Mouse (Mus musculus) gastrocnemius, adult 8-10 months (tissue): ENCODE data around the gene Alox12e. TPM values are rescaled to one million over a fixed set of nuclear protein-coding genes. Genes with fewer than 3 reads are reported as not detected.
"Not testable (repeated sequence)": the region's sequence is repeated elsewhere in the genome, so short reads cannot be mapped to it uniquely, and the experiment has no call there.

ENCODE experiments used
- DNase-seq, 2 experiments: peaks; one replicate each; pipeline ENCODE4 v3.0.0; 2022; ENCODE audit warnings: low spot score in 2 of 2
- total RNA-seq, 4 experiments: library from RNA; stranded (reverse); gene quantifications; 2 replicates each; pipeline ENCODE4 v1.2.4; 2022

Alox12e gene
- total RNA-seq = under 1 TPM in 1 of 4 experiments, not detected in 3; 0.11 TPM

DNA sequence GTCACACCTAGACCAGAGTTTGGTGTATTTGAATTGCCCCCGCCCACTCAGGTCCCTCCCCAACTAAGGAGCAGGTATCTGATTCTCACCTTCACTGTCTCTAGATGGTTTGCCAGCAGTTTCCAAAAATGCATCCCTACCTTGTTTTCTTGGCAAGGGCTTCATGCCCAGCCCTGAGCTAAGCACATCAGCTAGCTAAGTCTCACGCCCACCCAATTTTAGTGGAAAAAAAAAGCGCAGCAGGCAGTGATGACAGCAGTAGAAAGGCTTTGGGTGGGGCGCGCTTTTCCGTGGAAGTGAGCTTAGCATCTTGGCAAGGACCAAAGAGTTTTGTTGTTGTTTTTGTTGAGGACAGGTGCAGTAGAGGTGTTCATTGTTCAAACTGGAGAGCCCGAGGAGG lies at the start of gene Alox12e:
Gene Alox12e, minus strand, starts transcription at position 101 of the 400 bp plus-strand sequence.
- DNase-seq = no peak

DNA sequence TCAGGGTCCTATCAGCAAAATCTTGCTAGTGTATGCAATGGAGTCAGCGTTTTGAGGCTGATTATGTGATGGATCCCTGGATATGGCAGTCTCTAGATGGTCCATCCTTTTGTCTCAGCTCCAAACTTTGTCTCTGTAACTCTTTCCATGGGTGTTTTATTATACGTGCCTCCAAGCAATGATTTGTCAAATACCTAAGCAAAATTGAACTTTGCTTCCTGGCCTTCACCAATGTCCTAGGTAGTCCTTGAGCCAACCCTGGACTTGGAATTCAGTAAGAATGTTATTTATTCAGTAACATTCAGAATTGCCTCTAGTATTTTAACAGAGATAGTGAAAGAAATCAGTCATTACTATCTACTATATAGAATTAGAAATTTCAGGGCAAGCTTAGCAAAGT lies 46.2 kb upstream of the Alox12e start:
- DNase-seq = not testable (repeated sequence)

DNA sequence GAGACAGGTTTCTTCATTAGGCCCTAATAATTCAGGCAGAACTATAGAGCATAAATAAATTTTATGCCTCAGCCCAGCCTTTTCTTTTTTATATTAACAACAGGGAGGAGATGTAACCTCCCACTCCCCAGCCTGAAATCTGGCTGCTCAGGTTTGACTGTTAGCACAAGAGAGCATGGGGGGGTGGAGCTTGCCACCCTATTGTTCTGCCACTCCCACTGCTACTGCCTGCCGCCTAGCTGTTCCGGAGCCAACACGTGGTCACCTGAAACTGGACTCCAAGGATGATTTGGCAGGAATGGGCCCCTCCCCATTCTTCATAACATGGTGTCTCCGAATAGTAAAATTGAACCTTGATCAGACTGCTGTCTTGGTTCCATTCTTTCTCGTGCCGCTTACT lies 45.3 kb upstream of the Alox12e start:
- not testable (repeated sequence) for DNase-seq

DNA sequence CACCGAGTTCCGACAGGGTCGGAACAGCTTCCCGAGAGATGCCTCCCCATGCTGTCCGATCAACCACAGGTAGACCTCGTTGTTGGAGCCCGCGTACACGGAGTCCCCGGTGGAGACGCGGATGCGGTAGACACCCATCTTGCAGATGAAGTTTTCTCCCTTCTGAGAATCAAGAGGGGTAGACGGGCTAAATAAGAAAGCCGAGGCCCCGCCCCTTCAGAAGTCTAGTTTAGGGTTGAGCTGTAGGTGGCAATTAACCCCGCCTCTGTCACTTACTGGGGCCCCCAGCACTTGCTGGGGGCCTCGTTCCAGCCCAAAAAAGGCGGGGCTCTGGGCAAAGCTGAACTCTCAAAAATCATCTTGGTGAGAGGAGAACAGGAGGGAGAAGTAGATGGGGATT lies 29.4 kb upstream of the Alox12e start, which contains the start of gene Alox15:
Gene Alox15, minus strand, starts transcription at position 164 of the 400 bp plus-strand sequence.
- no peak for DNase-seq

DNA sequence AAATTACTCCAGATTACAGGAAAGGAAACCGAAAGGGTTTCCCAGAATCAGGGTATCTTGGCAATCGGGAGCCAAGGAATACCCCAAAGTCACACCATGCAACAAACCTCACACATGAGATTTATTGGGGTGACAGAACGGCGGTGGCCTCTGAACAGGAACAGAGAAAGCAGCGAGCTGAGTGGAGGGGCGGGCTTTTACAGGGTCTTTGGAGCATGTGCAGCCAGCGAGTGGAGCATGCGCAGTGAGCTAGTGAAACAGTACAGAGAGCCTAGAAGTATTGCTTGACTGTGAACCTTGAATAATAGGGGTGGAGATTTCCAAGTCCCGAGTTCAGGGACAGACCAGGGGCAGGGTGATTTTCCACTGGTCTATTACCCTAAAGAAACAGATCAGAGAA lies 26.2 kb upstream of the Alox12e start:
- no peak for DNase-seq

DNA sequence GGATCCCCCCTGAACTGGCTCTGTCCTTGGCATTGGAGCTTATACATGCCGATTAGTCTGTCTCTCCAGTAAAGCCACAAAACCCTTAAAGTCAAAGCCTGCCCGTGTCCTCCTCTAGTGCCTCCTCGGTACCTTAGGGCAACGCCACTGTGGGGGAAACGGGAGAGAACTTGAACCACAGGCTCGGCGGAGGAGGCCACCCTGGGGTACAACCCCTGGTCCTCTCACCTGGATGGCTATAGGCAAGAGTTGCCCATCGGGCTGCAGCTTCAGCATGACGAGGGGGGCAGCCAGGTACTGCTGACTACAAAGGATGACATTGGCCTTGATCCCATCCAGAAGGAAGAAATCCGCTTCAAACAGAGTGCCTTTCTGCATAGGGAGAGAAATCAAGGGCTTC lies 25.4 kb upstream of the Alox12e start:
- DNase-seq = no peak

DNA sequence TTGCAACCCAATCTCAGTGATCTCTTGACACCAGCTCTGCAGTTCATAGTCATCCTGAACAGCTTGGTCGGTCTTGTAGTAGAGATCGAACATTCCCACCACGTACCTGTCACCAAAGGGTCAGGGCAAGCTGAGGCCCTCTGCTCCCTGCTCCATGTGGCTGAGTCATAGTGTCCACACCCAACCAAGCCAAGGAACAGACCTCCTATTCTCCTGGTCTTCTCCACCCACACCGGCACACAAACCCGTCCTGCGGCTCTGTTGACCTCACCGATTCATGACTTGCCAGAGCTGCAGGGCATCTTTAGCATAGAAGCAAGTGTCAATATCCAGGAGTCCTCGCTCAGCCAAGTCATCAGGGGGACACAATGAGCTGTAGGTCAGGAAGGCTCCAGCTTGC lies 23.1 kb upstream of the Alox12e start:
- DNase-seq = no peak

DNA sequence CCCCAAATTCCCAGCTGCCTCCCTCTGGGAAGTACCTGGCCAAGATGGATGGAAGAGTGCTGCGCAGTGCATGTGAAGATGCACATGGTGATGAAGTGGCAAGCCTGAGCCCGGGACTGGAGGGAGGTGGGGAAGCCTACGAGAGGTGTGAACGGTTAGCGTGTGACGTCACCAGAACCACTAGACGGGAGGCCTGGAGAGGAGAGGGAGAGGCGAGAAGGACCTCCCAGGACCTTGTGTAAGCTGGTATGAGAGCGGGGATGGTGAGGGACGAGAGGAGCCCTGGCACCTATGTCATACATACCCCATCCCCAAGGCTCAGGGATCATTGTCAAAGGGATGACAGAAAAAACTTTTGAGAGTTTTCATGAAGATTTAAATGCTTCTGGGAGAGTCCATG lies 22.6 kb upstream of the Alox12e start:
- no peak for DNase-seq

DNA sequence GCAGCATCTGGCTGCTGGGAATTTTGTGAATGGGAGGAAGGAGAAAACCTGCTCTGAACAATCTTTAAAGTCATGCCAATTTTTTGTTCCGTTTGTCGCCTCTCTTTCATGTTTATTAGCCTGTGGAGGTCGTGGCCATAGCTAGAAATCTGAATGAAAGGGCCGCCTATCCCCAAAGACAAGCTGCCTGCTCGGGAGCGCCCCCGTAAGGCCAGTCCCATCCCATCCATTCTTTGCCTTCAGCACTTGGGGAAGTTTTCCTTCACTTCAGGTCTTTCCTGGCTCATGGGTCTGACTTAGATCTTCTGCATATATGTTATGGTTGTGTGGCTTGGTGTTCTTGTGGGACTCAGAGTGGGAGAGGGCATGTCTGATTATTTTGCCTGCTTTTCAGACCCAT lies 17.1 kb upstream of the Alox12e start:
- no peak for DNase-seq

DNA sequence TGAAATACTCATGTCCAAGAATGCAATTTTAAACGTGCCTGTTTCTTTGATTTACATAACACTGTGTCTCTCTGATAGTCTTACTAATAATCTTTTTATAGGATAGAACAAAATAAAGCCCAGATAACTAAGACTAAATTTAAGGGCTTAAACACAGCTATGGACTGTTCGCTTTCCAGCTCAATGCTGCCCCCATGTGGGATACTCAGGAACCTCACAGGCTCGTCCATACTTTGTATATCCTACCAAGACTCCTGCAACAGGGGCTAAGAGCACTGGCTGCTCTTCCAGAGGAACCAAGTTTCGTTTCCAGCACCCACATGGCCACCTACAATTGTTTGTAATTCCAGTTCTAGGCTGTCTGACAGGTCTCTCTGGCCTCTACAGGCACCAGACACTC lies 12.0 kb upstream of the Alox12e start:
- no peak for DNase-seq

DNA sequence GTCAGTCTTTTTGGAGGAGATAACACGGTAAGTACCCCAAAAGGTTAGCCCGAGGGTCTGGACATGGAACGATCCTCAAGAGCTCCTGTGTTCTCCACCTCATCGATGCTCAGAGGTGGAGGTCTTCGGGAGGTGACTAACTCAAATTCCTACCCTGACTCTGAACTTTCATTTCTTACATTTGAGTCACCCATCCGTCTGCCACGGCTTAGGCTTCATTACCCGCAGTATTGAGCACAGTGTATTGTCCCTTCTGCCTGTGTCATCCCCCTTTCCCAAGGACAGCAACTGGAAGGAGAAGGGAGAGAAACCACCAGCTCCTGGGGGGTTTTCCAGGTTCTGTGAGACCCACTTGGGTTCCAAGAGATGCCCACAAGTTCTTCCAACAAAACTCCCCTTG lies 2.3 kb upstream of the Alox12e start:
- no peak for DNase-seq

DNA sequence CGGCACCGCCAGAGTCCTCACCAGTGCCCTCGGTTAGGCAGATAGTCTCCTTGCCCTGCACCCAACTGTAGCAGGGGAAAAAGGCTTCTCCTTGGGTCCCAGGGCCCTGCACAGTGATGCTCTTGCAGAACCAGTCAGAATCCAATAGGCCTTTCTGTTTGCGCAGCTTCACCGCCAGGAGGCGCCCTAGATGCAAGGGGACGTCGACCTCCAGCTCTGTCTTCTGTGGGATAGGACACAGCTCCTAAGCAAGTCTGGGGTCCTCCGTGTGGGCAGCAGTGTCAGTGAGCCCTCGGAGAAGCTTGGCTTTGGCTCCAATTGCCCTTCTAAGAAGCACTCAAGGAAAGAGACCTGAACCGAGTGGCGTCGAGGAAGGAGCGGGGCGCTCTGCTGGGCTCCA lies 764 bp downstream of the Alox12e start:
- no peak for DNase-seq

DNA sequence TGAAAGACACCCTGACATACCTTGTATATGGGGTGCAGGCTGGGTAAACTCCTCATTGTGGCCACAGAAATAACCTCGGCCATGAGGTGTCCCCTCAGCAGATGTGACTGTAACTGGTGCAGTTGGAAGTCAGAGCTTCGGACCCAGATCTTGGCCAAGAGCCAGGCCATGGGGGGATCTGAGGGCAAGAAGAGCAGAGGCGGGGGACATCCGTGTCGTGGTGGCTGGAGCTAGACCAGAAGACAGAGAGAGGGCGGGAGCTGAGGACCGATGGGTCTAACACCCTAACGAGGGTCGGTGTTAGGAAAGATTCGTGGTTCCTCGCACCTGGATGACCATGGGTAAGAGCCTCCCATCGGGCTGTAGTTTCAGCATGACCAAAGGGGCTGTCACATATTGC lies 2.8 kb downstream of the Alox12e start:
- no peak for DNase-seq

DNA sequence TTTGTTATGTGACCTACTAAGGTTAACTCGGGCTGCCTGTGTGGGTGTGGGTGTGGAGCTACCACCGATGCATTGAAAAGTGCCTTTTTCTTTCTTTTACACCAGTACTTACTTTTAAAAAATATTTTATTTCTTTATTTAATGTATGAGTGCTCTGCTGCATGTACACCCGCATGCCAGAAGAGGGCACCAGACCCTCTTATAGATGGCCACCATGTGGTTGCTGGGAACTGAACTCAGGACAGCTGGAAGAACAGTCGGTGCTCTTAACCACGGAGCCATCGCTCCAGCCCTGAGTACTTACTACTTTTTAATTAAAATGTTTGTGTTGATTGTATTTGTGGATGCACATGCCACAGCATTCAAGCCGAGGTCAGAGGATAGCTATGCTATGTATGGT lies 8.6 kb downstream of the Alox12e start:
- DNase-seq = no peak

DNA sequence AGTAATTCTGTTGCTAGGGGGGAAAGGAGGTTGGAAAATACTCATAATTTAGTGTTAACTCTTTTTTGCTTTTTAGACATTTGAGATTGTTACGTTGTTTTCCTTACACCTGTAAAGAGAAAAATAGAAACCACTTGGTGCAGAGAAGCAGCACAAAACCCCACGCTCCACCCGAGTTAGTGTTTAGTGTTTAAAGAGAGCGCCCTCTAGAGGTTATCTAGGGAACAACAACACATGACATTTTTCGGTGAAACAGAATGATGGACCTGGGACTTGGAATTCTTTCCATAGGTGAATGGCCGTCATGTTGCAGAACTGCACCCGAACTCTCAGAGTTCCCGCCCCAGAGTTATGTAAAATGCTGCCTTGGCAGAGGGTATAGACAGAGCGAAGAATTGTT lies 13.1 kb downstream of the Alox12e start:
- no peak for DNase-seq

DNA sequence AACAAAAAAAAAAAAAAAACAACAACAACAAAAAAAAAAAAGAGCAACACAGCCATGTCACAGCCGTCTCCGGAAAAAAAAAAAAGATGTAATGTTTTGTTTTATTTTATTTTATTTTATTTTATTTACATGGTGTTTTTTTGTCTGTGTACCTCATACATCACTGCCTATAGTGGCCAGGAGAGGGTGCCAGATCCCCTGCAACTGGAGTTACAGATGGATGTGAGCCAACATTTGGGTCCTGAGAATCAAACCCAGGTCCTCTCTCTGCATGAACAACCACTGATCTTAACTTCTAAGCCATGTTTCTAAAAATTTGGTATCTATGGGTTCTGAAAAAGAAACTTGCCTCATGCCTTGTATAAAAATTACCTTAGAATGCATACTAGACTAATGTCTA lies 14.1 kb downstream of the Alox12e start:
- DNase-seq = no peak

DNA sequence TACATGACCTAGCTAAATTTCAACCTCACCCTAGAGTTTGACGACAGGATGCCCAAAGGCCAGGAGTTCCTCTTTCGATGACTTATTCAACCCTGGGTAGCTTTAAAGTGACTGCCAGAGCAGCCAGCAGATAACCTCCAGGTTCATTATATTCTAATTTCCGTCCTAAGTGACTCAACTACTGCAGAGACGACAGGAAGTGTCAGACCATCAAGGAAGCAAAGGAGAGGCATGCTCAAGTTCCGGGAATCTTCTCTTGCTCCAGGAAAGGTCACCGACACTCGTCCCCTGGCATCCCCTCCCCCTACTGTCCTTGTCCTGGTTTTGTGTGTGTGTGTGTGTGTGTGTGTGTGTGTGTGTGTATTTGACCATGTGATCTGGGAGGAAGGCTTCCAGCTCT lies 16.3 kb downstream of the Alox12e start:
- no peak for DNase-seq

DNA sequence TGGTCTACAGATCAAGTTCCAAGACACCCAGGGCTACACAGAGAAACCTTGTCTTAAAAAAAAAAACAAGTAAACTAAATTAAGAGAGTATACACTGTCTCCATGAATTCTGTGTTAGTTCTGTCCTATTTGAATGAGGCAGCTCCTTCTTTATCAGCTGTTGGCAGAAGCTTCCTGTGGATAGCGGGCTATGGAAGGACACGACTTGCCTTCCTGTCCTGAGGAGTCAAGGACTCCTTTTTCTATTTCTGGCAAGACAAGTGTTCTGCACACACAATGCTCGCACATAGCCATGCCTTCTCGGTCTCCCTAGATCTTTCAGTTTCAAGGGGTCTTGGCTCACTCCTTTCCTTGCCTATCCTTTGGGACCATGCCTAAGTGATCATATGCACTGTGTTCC lies 20.1 kb downstream of the Alox12e start:
- no peak for DNase-seq

DNA sequence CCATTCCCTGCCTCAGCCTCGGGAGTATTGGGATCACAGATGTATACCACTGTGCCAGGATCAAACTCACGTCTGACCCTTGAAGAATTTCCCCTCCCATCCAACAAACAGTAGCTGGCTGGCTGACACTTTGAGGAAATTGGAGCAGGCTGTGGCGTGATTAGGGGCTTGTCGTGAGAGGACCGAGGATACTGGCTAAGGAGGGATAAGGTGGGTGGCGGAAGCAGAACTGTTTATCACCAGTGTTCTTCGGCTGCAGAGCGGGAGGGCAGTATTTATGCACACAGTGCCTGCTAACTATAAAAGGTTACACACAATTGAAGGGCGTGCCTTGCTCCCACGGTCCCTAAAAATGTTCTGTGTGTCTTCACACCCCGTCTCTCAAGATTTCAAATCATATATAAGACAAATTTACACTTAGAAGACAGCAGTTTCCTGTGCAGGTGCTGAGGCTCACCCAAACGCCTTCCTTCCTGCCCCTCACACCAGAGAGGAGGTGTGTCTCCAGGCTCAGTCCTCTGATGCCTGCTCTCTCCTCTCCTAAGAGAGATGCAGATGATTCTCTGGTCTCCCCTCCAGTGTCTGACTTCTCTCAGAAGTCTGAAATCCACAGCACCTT lies 24.5 kb downstream of the Alox12e start:
- DNase-seq = no peak

DNA sequence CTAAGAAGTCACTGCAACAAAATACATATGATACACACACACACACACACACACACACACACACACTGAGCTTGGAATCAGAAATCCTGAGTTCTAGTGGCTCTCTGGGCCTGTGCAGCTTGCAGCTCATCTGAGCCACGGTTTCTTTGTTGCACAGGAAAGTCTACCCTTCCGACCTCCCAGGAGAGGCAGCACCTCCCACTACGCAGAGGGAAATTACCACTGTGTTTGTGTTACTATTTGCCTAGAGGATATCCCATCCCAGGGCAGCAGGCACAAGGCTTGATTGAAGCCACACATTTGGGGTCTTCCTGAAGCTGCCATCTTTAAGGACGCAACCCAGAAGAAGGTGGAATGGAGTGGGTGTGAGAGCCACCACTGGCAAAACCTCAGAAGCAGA lies 25.0 kb downstream of the Alox12e start:
- no peak for DNase-seq

DNA sequence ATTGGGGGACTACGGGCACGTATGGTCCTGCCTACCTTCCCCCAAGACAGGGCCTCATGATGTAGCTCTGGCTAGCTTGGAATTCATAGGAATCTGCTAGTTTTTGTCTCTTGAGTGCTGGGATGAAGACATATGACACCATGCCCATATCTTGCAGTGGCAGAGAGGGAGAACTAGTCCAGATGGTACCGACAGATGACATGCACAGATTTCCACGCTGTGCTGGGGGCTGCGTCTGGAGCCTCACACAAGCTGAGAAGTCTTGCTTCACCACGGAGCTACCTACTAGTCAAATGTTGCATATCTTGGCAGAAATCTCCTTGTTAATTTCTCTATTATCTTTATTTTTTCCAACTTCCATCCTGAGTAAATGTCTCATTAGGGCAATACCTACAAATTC lies 28.5 kb downstream of the Alox12e start:
- DNase-seq = no peak

DNA sequence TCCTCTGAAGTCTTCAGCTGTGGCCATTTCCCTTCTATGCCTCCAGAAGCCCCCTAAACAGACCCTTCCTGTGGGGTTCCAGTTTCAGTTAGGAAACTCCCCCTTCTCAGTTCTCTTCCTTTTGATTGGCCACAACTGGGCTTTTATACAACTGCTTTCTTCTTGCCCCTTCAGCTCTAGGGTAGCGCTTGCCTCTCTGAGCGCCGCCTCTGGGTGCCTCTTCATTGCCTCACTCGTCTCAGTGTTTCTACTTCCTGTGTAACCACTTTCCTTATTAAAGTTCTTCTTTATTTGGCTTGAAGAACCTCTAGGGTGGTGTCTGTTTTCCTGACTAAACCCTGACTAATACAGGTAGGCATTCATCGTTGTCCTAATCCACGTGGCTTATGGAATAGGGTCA lies 31.2 kb downstream of the Alox12e start:
- DNase-seq = no peak

DNA sequence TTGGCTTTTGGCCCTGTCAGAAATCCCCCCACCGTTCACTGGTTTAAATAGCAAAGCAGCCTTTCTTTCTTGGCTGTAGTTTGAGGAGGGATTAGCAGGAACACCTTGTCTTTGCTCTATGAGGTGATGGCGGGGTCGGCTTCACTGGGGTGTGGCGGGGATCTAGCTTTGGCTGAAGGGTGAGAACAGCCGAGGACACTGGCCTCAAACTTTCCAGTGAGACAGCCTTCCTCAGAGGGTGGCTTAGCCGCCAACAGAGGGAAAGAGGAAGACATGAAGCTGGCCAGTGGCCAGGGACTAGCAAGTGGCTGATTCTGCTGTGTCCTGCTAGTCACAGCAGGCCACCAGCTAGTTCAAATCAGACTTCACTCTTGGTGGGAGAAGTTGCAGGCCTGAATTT lies 33.2 kb downstream of the Alox12e start:
- peak; percentile 17 to 18 for DNase-seq

DNA sequence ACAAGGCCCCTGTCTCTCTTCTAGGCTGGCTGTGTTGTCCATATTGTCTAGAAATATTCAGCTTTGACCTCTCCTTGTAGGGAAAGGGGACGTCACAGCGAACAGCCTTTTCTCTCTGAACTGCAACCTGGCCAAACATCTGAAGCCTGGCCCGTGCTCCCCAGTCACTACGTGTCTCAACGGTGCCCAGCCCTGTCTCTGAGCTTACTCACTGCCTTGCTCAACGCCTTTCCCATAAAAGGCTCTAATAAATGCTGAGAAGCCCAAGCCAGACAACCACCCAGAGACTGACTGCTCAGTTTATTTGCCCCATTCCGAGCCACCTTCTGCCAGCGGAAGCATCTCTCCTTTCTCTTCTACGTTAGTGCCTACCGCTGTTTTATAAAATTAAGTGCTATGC lies 34.3 kb downstream of the Alox12e start:
- DNase-seq = no peak
